ENCODE assay signal across 25 mouse cellular contexts in the genomic region with DNA sequence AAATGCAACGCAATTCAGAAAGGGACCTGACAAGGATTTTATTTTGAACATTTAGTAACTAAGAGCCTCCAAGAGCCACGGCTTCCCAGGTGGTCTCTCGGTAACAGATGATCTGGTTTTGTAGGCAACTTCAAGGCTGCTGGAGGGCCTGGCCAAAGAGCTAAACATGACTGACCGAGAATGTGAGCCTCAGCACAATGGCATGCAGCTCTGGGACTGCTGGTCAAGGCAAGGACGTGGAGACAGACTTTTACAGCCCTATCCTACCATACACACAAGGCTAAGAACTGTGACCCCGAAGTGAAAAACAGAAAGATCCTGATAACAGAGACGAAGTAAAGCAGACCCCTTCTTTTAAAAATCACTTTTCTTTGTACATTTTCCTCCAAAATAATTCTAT.
DNase-seq lines count a peak whose midpoint lies in the region; ATAC-seq and TF ChIP-seq lines count a peak whose summit lies in the region.
"Had no signal": no experiment of that assay in that cellular context is flagged by ENCODE, and none has a peak within 500 bp of the region (broad histone marks: within the 10 kb centered on the region; RNA-seq: fewer than 3 reads in every experiment).

No protein-coding gene starts in this region.

- no peaks in the 10 kb centered on the region for H3K4me1 ChIP-seq in heart, adult 2 months (ENCODE audit: control insufficient read depth, insufficient read depth, low read length)
- no peaks in the 10 kb centered on the region for H3K4me1 ChIP-seq in forebrain, embryonic 15.5 days
- H3K4me1 ChIP-seq: forebrain, embryonic 12.5 days; hindbrain, embryonic 10.5 days; hindbrain, embryonic 15.5 days; limb, embryonic 12.5 days; lung, embryonic 15.5 days; neural tube, embryonic 12.5 days had no signal

- H3K79me2 ChIP-seq in heart, adult 2 months (replicated peaks; ENCODE audit: control insufficient read depth, insufficient read depth, low read length), result no peaks in the 10 kb centered on the region

- intact Hi-C loops in heart, adult 2 months (cut with DNase I), result loop anchor here (10.0 kb wide), 1 partner anchor 271 kb away; no protein-coding TSS in a partner anchor
- intact Hi-C loops in heart, postnatal 25 days (cut with DNase I), result no loop called here
- intact Hi-C loops in heart, postnatal 10 days (cut with DNase I), result no loop called here

- no peak overlapping the region for H3K27ac ChIP-seq in heart, adult 2 months
- H3K27ac ChIP-seq in forebrain, embryonic 15.5 days (replicated peaks), result no peak overlapping the region
- H3K27ac ChIP-seq: forebrain, embryonic 12.5 days; hindbrain, embryonic 10.5 days; hindbrain, embryonic 15.5 days; limb, embryonic 12.5 days; lung, embryonic 15.5 days; neural tube, embryonic 12.5 days had no signal

- in situ Hi-C loops in Patski (cut with MboI; ENCODE audit: low pct_unique_long_range_greater_than_20kb), result no loop called here

- POLR2A ChIA-PET in Patski (lab: Charles Lee), result no interaction called here

- H3K4me3 ChIP-seq in heart, adult 2 months, result no peak overlapping the region
- no peak overlapping the region for H3K4me3 ChIP-seq in forebrain, embryonic 15.5 days
- H3K4me3 ChIP-seq: forebrain, embryonic 12.5 days; hindbrain, embryonic 10.5 days; hindbrain, embryonic 15.5 days; limb, embryonic 12.5 days; lung, embryonic 15.5 days; myocyte; neural tube, embryonic 12.5 days had no signal

- CTCF ChIA-PET in Patski (lab: Charles Lee), result no interaction called here

- H3K4me2 ChIP-seq in forebrain, embryonic 15.5 days (replicated peaks), result no peak overlapping the region
- H3K4me2 ChIP-seq: forebrain, embryonic 12.5 days; hindbrain, embryonic 15.5 days; limb, embryonic 12.5 days; lung, embryonic 15.5 days; midbrain, embryonic 11.5 days; neural tube, embryonic 12.5 days had no signal

- no peaks in the 10 kb centered on the region for H3K36me3 ChIP-seq in heart, adult 2 months (ENCODE audit: control insufficient read depth, insufficient read depth, low read length)
- H3K36me3 ChIP-seq in forebrain, embryonic 15.5 days, result no peaks in the 10 kb centered on the region
- H3K36me3 ChIP-seq: forebrain, embryonic 12.5 days; hindbrain, embryonic 10.5 days; hindbrain, embryonic 15.5 days; limb, embryonic 12.5 days; lung, embryonic 15.5 days; neural tube, embryonic 12.5 days had no signal

- H3K27me3 ChIP-seq in heart, adult 2 months (ENCODE audit: control insufficient read depth, insufficient read depth, low read length), result no peaks in the 10 kb centered on the region
- H3K27me3 ChIP-seq in Patski, result no peaks in the 10 kb centered on the region
- no peaks in the 10 kb centered on the region for H3K27me3 ChIP-seq in forebrain, embryonic 15.5 days
- H3K27me3 ChIP-seq: forebrain, embryonic 12.5 days; hindbrain, embryonic 15.5 days; limb, embryonic 12.5 days; lung, embryonic 15.5 days; neural tube, embryonic 12.5 days had no signal

- no peak for TF ChIP-seq CTCF in heart, adult 2 months (IDR thresholded peaks at IDR 0.05)
- no peak for TF ChIP-seq CTCF in Patski (IDR thresholded peaks at IDR 0.05)

- TF ChIP-seq POLR2A in heart, adult 2 months (IDR thresholded peaks at IDR 0.05; ENCODE audit: insufficient read depth, low read depth, low read length), result no peak

- H3K9me3 ChIP-seq in forebrain, embryonic 15.5 days, result no peaks in the 10 kb centered on the region
- H3K9me3 ChIP-seq: forebrain, embryonic 12.5 days; hindbrain, embryonic 10.5 days; hindbrain, embryonic 15.5 days; limb, embryonic 12.5 days; lung, embryonic 15.5 days; neural tube, embryonic 12.5 days had no signal

- H3K9ac ChIP-seq in heart, adult 2 months (ENCODE audit: low read depth, low read length), result no peak overlapping the region
- H3K9ac ChIP-seq in forebrain, embryonic 15.5 days (replicated peaks), result no peak overlapping the region
- H3K9ac ChIP-seq: forebrain, embryonic 12.5 days; hindbrain, embryonic 15.5 days; limb, embryonic 12.5 days; lung, embryonic 15.5 days; neural tube, embryonic 12.5 days had no signal

- peak; percentile 97 for ATAC-seq in Patski
- ATAC-seq in forebrain, embryonic 15.5 days (replicated peaks), result no peak
- ATAC-seq: inflammation-experienced regulatory T-cells, adult 6 months had no signal

- peak; percentile 3 for DNase-seq in adrenal gland, postnatal 25 days
- DNase-seq in adrenal gland, postnatal 10 days, result no peak
- DNase-seq in heart, adult 2 months, result peak; percentile 15 to 26
- DNase-seq in heart, postnatal 25 days (ENCODE audit: low spot score), result no peak
- DNase-seq in Patski (ENCODE audit: low read depth, low spot score), result peak; percentile 49
- DNase-seq in heart, postnatal 10 days, result peak; percentile 15 to 21
- DNase-seq: cerebellum, adult 18-20 months; cerebellum, postnatal 10 days; gastrocnemius, postnatal 10 days; kidney, adult 11 months; kidney, postnatal 25 days; lung, postnatal 36 days; retina, postnatal 1 day; right cerebral cortex, postnatal 14 days; thymus, postnatal 4 days had no signal

- no peak for TF ChIP-seq EP300 in heart, adult 2 months (IDR thresholded peaks at IDR 0.05; ENCODE audit: insufficient read depth, low read depth, low read length)

- WGBS in heart, adult 2 months, result 50% methylated on average over 7 of the region's 7 CpGs
- WGBS in forebrain, embryonic 15.5 days, result 70% methylated on average over 7 of the region's 7 CpGs

Comparison
In these comparisons a context has a peak if more than half of its experiments do, and no peak if none do; other contexts are left out.
1. DNase-seq: peak in adrenal gland, postnatal 25 days (single experiment), heart, adult 2 months (2 of 2), Patski (single experiment) and heart, postnatal 10 days (2 of 2); none in adrenal gland, postnatal 10 days (single experiment) and heart, postnatal 25 days (single experiment).